Mouse (Mus musculus) lung, embryonic 14.5 days (tissue): ENCODE results near the gene Pbx2. TPM values are rescaled to one million over a fixed set of nuclear protein-coding genes. Genes with fewer than 3 reads are reported as not detected.

ENCODE experiments used
- ATAC-seq: fragments of 200-750 bp; cut with Nextera tagmentation; 2 replicates; pipeline ENCODE4 v1.8.0; 2017; ENCODE audit warnings: mild to moderate bottlenecking, moderate TSS enrichment, moderate library complexity; ENCODE audit not compliant: insufficient read depth
- DNase-seq: peaks from one replicate; pipeline ENCODE4 v3.0.0-alpha.2; 2015
- H3K27ac ChIP-seq: fragments of 300-500 bp; sonication (generic); 2 replicates; pipeline ENCODE4 v1.5.1; 2014; ENCODE audit warnings: low read depth, mild to moderate bottlenecking, moderate library complexity
- H3K27me3 ChIP-seq: fragments of 300-500 bp; sonication (generic); 2 replicates; pipeline ENCODE4 v1.6.1; 2014; ENCODE audit warnings: low read length, control low read depth; ENCODE audit not compliant: insufficient read depth
- H3K36me3 ChIP-seq: fragments of 300-500 bp; sonication (generic); 2 replicates; pipeline ENCODE4 v1.6.1; 2014; ENCODE audit warnings: control low read depth; ENCODE audit not compliant: insufficient read depth
- H3K4me1 ChIP-seq: fragments of 300-500 bp; sonication (generic); 2 replicates; pipeline ENCODE4 v1.6.1; 2014; ENCODE audit warnings: antibody characterized with exemption, control low read depth; ENCODE audit not compliant: insufficient read depth
- H3K4me2 ChIP-seq: fragments of 300-500 bp; sonication (generic); 2 replicates; pipeline ENCODE4 v1.6.1; 2014; ENCODE audit warnings: mild to moderate bottlenecking
- H3K4me3 ChIP-seq: fragments of 300-500 bp; sonication (generic); 2 replicates; pipeline ENCODE4 v1.5.1; 2014; ENCODE audit warnings: low read depth, low read length
- H3K9ac ChIP-seq: fragments of 300-500 bp; sonication (generic); 2 replicates; pipeline ENCODE4 v1.6.1; 2014
- H3K9me3 ChIP-seq: fragments of 300-500 bp; sonication (generic); 2 replicates; pipeline ENCODE4 v1.6.1; 2016; ENCODE audit warnings: low read depth, low read length, control low read depth
- CTCF ChIP-seq: IDR thresholded peaks from 2 replicates; pipeline ENCODE4 v1.5.1; 2016; ENCODE audit warnings: antibody characterized with exemption, low read depth
- WGBS: fragments of 180-500 bp; shearing (Covaris S2); extraction: QIAGEN DNeasy Blood & Tissue Kit; methylation state at CpG from one replicate; pipeline ENCODE4 v1.1.7; 2014; 5-methylcytosine and 5-hydroxymethylcytosine counted together
- polyA plus RNA-seq: library from polyadenylated mRNA; unstranded; fragments of >200 nt; fragmentation: Nextera tagmentation; extraction: Ambion mirVana; gene quantifications from 2 replicates; pipeline ENCODE4 v1.2.1, GENCODE M21; 2014

Pbx2 gene
- polyA plus RNA-seq, 1 experiment from 2014 or later = 10.4 TPM

- WGBS = 23% methylated on average over 32 of the region's 32 CpGs
- peak; percentile 30 for DNase-seq
- peak; percentile 3 for ATAC-seq
Measured at GRCm38 (mm10) chr17:34585877-34586771, 4.9 kb upstream of the Pbx2 start.

GRCm38 (mm10) chr17:34586796-34587422, 4.2 kb upstream of the Pbx2 start:
- Histone ChIP-seq H3K4me2 (peak overlapping the region; percentile 97), H3K9ac (peak overlapping the region; percentile 91), H3K36me3 (no peaks in the 10 kb centered on the region), H3K27ac (peak overlapping the region; percentile 96), H3K9me3 (no peaks in the 10 kb centered on the region), H3K27me3 (no peaks in the 10 kb centered on the region), H3K4me1 (peaks cover 39% of the 10 kb centered on the region), H3K4me3 (peak overlapping the region; percentile 75)
- DNase-seq (peak; percentile 96), ATAC-seq (peak; percentile 88)
- no peak for TF ChIP-seq CTCF
- WGBS = under 1% methylated on average over 38 of the region's 38 CpGs

More at GRCm38 (mm10) chr17:34585877-34586771, 4.9 kb upstream of the Pbx2 start:
- Histone ChIP-seq H3K4me3 (peak overlapping the region; percentile 75), H3K9ac (peak overlapping the region; percentile 91), H3K4me1 (peaks cover 34% of the 10 kb centered on the region), H3K9me3 (no peaks in the 10 kb centered on the region), H3K4me2 (peak overlapping the region; percentile 97), H3K27me3 (no peaks in the 10 kb centered on the region), H3K27ac (peak overlapping the region; percentile 96), H3K36me3 (no peaks in the 10 kb centered on the region)
- no peak for TF ChIP-seq CTCF

GRCm38 (mm10) chr17:34587423-34587811, 3.6 kb upstream of the Pbx2 start:
- peak overlapping the region; percentile 91 for H3K9ac ChIP-seq
- peak; percentile 98 for DNase-seq
- peak; percentile 82 for ATAC-seq
- no peaks in the 10 kb centered on the region for H3K27me3 ChIP-seq
- no peaks in the 10 kb centered on the region for H3K36me3 ChIP-seq
- H3K4me1 ChIP-seq = peaks cover 39% of the 10 kb centered on the region
- peak overlapping the region; percentile 75 for H3K4me3 ChIP-seq
- under 1% methylated on average over 50 of the region's 50 CpGs for WGBS
- H3K4me2 ChIP-seq = peak overlapping the region; percentile 97
- no peaks in the 10 kb centered on the region for H3K9me3 ChIP-seq
- peak overlapping the region; percentile 96 for H3K27ac ChIP-seq
- TF ChIP-seq CTCF = no peak

GRCm38 (mm10) chr17:34587814-34588213, 3.3 kb upstream of the Pbx2 start:
- 2% methylated on average over 19 of the region's 19 CpGs for WGBS
- H3K36me3 ChIP-seq = no peaks in the 10 kb centered on the region
- peak overlapping the region; percentile 91 for H3K9ac ChIP-seq
- no peaks in the 10 kb centered on the region for H3K9me3 ChIP-seq
- H3K27ac ChIP-seq = peak overlapping the region; percentile 96
- peak overlapping the region; percentile 75 for H3K4me3 ChIP-seq
- peaks cover 39% of the 10 kb centered on the region for H3K4me1 ChIP-seq
- peak overlapping the region; percentile 97 for H3K4me2 ChIP-seq
- DNase-seq (peak; percentile 26), ATAC-seq (no peak)
- H3K27me3 ChIP-seq = no peaks in the 10 kb centered on the region
- no peak for TF ChIP-seq CTCF

GRCm38 (mm10) chr17:34588767-34589166, 2.3 kb upstream of the Pbx2 start:
- Histone ChIP-seq H3K9ac (no peak overlapping the region), H3K4me1 (peaks cover 42% of the 10 kb centered on the region)

GRCm38 (mm10) chr17:34589206-34589605, 1.9 kb upstream of the Pbx2 start:
- Histone ChIP-seq H3K27ac (peak overlapping the region; percentile 98), H3K27me3 (no peaks in the 10 kb centered on the region), H3K4me1 (peaks cover 44% of the 10 kb centered on the region), H3K9me3 (no peaks in the 10 kb centered on the region), H3K9ac (no peak overlapping the region; the same call in 1 of the 2 replicates), H3K4me3 (peak overlapping the region; percentile 14), H3K36me3 (peaks cover 4% of the 10 kb centered on the region), H3K4me2 (peak overlapping the region; percentile 97)
- ATAC-seq = no peak
- TF ChIP-seq CTCF = no peak
- 20% methylated on average over 7 of the region's 7 CpGs for WGBS
- DNase-seq = no peak

More at GRCm38 (mm10) chr17:34588767-34589166, 2.3 kb upstream of the Pbx2 start:
- Histone ChIP-seq H3K27me3 (no peaks in the 10 kb centered on the region), H3K27ac (no peak overlapping the region), H3K9me3 (no peaks in the 10 kb centered on the region), H3K36me3 (no peaks in the 10 kb centered on the region), H3K4me3 (no peak overlapping the region), H3K4me2 (peak overlapping the region; percentile 97)
- ATAC-seq (no peak), DNase-seq (no peak)
- 57% methylated on average over 3 of the region's 3 CpGs for WGBS
- TF ChIP-seq CTCF = no peak

GRCm38 (mm10) chr17:34589681-34590101, 1.4 kb upstream of the Pbx2 start, which contains the start of gene Gpsm3:
Gene Gpsm3, plus strand, starts transcription at chr17:34589806.
- Histone ChIP-seq H3K4me1 (peaks cover 48% of the 10 kb centered on the region), H3K4me3 (peak within 1 kb of the TSS; percentile 14), H3K27ac (peak within 1 kb of the TSS; percentile 98), H3K4me2 (peak within 1 kb of the TSS; percentile 97), H3K27me3 (no peaks in the 10 kb centered on the region), H3K9me3 (no peaks in the 10 kb centered on the region), H3K36me3 (peaks cover 9% of the 10 kb centered on the region), H3K9ac (peak within 1 kb of the TSS; percentile 8; the same call in 1 of the 2 replicates)
- WGBS = 7% methylated on average over 7 of the region's 7 CpGs
- ATAC-seq (no peak), DNase-seq (peak; percentile 72)
- no peak for TF ChIP-seq CTCF
